Mouse (Mus musculus) B cell, adult 2 months (primary cell): ENCODE measurements at regions not wholly inside any gene's neighbourhood (a gene's known extent, or its start where the extent isn't known, plus 50 kb on each side); places are given as distances from the start of the nearest gene placed in this dataset.

ENCODE experiments used
- DNase-seq, 2 experiments: peaks; one replicate each; pipeline ENCODE4 v3.0.0; 2022

DNA sequence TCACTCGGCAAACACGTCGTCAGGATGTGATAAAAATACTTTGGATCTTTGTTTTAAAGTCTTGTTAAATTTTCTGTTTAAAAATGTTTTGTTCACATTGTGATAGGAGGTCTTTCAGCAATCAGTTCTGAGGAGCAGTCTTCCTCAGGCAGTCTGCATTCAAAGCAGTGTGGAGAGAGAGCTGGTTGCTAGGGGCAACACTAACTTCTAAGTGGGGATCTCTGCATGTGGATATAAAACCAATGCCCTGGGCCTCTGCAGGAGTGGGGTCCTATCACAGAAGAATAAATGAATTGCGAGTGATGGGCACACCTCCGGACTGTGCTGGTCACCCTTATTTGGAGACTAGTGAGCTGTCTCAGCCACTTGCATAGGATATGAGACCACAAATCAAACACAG is 270.1 kb upstream of the Gm4791 start:
- DNase-seq = no peak

DNA sequence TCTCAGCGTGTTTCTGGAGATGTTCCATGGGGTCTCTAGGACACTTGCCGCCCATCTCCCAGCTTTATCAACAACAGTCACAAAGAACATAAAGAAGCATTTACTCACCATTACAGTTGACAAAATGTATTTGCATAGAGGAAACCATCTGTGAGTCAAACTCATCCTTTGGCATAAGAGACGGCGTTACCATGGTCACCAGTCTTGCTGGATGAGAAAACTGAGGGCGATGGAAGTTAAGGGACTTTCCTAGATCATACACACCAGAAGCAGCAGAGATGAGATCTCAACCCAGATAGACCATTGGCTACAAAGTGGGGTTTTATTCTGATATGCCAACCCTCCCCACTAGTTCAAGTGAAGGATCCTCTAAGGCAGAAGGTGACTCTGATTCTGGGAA is 274.3 kb upstream of the Gm4791 start:
- DNase-seq = no peak

- no peak for DNase-seq
These were observed 285.1 kb upstream of the Gm4791 start for GRCm38 (mm10) chr9:46713415-46713814.

GRCm38 (mm10) chr9:46704151-46704905 is 294.2 kb upstream of the Gm4791 start:
- no peak for DNase-seq

DNA sequence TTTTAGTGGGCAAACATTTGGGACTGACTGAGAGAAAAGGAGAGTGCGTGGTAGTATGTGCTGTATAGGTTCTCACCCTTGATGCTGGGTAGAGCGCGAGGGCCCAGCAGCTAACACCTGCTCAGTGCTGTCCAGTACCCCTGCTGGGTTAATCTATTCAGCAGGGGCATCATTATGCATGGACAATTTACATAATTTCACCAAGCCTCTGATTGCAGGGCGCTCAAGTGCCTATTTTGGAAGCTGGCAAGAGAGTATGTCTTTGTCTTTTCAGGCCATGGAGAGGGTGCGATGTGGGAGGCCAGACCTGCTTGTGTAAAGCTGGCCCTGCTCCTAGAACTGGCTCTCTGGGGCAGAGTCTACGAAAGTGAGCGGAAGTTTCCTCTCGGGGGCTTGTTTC is 294.9 kb upstream of the Gm4791 start:
- DNase-seq = no peak

DNA sequence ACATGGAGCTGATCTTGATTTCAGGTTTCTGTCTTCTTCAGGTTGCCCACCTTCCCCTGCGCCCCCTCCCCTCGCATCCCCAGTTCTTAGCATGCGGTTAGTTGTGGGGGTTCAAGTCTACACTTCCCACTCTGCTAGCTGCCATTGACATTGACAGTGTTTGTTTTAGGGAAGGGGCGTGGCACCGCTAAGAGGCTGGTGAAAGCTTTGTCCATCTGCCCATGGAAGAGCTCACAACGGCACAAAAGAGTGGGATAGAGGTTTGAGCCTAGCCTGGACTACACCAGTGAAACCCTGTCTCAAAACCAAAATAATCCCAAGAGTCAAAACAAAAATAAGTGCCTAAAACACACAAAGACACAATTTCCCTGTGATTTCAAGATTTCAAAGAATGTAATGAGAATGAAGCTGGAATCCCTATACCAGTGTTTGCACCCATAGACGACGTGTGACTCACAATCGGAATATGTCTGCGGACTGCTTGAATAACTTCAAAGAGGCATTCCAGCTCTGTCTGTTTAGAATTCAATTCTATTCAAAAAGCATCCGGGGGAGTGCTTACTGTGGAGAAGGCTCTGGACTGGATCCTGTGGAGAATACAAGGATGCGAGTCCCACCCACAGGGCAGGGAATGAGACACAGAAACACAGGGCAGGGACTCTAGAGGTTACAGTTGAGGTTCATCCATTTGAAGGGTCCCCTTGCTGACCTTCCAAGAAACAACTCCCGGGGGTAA is 295.5 kb upstream of the Gm4791 start:
- no peak for DNase-seq

GRCm38 (mm10) chr9:46702053-46702900 is 296.3 kb upstream of the Gm4791 start:
- DNase-seq = no peak

DNA sequence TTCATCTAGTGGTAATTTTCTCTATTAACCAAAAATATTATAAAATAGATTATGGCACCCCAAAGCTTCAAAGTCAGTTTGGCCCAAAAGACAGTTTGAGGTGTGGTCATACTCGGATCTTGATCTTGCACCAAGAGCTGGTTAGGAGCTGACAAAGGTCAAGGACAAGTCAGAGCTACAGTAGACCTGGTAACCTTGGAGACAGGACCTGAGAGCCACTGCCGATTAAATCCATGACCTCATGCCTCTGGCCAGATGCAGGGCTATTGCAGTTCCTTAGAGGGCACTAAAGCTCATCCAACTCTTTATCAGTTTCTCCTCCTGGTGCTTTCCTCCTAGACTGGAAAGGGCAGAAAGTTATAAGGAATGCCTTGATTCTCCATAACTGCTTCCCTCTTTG is 302.4 kb upstream of the Gm4791 start:
- DNase-seq = no peak

DNA sequence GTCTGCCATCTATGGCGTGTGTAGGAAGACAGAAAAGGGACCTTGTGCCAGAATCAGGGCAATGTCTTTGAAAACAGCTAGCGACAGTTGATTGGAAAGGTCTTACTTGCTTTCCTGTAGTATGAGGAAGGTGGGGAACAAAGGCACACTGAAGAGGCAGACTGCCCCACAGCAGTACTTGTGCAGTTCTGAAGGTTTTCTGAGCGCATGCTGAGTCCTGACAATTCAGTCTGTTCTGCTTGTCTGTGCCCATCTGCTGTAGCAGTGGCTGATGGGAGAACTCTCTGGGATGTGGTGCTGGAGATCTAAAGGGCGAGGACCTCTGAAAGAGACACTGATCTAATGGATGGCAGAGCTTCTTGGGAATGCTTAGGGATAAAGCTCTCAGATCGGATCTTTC is 309.2 kb upstream of the Gm4791 start:
- no peak for DNase-seq

- DNase-seq = no peak
These were observed 314.3 kb upstream of the Gm4791 start for GRCm38 (mm10) chr9:46684113-46684850.

- no peak for DNase-seq
These were observed 326.5 kb upstream of the Gm4791 start for GRCm38 (mm10) chr9:46672050-46672449.

- no peak for DNase-seq
These were observed 334.6 kb upstream of the 4931429L15Rik start for GRCm38 (mm10) chr9:46654422-46654821.

GRCm38 (mm10) chr9:46647238-46647922 is 327.6 kb upstream of the 4931429L15Rik start:
- no peak for DNase-seq

DNA sequence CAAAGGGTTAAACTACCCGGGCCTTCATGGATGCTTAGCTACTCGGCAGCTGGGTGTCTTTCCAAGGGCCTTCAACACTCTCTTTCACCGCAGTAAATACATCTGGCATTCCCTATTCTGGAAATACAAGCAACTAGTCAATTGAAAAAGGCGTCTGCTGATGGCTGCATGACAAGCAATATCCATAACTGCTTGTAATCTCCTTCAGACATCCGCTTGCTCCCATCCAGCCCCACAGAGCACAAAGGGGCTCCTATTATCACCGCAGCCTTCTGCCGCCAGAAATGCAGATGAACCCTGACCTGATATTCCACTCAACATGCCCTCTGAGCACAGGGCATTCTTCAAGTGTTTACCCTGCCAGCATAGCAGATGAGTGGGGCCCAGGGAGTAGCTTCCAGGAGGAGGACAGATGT is 325.7 kb upstream of the 4931429L15Rik start:
- no peak for DNase-seq

- DNase-seq = no peak
These were observed 323.8 kb upstream of the 4931429L15Rik start for GRCm38 (mm10) chr9:46643551-46643950.

DNA sequence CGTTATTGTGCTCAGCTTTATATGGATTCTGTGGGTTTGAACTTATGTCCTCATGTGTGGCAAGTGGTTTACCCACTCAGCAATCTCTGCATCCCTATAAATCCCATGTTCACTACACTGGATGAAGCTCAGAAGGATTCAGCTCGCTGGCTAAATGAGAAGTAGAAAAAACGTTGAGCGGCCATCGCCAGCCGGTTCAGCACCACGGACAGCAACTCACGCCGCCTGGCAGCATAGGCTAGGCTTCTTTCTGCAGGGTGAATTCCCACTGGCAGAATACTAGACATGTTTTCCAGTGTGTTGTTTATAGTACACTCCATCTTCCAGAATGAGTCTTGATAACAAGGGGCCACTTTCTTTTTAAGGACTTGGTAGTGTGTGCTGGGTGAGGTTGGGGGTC is 322.9 kb upstream of the 4931429L15Rik start:
- DNase-seq = no peak

DNA sequence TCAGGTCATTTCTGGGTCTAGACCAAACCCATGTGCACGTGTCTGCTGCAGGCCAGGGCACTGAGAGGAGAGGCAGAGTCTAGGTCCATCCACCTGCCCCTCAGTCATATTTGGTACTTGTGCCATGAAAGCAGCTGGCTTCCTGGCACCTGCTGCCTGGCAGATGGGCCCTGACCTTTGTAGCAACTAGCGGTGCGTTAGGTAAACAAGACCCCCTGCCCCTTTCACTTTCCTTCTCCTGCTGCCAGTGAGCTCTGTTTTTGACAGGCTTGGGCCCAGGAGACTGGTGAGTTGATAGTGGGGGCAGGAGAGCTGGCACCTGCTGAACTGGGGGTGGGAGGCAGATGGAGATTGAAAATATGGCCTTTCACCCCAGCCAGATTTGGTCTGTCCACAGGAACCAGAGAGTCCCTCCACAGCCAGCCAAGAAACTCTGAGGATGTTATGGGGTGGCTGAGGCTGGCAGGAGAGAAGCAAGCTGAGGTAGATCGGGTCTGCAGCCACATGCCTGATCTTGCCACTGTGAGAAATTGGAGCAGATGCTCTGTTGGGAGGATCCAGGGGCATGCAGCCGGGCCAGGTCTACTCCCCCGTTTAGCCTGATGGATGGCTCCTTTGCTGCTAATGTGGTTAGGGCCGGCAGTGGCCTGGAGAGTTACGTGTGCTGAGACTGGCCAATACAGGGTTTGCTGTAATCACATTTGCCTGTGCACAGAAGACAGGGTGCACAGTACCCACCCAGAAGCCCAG is 316.6 kb upstream of the 4931429L15Rik start:
- no peak for DNase-seq

DNA sequence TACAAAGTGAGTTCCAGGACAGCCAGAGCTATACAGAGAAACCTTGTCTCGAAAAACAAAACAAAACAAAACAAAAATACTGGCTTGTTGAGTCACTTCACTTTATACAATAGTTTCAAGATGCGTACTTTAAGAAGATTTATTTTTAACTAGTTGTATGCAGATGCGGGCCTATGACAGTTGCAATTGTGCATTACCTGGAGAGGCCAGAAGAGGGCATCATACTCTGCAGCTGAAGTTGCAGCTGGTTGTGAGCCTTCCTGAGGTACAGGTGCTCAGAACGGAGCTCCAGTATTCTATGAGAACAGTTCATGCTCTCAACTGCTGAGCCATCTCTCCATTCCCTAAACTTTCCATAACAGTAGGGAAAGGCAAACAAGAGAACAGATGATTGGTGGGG is 314.2 kb upstream of the 4931429L15Rik start:
- no peak for DNase-seq

- DNase-seq = no peak
These were observed 312.8 kb upstream of the 4931429L15Rik start for GRCm38 (mm10) chr9:46632576-46632975.

GRCm38 (mm10) chr9:46622255-46622654 is 302.5 kb upstream of the 4931429L15Rik start:
- DNase-seq = no peak

- no peak for DNase-seq
These were observed 302.1 kb upstream of the 4931429L15Rik start for GRCm38 (mm10) chr9:46621851-46622250.
